Mouse (Mus musculus) C2C12 (cell line): ENCODE results near the gene Mmrn2.

Experiments
- CTCF ChIP-seq: IDR thresholded peaks from one replicate; pipeline ENCODE4 v1.5.1; 2011; ENCODE audit not compliant: control insufficient read depth, insufficient read depth, insufficient read length
- MYOG ChIP-seq: IDR thresholded peaks from one replicate; pipeline ENCODE4 v1.6.1; 2011; ENCODE audit not compliant: control insufficient read depth, insufficient read length; ENCODE audit errors: extremely low read depth

GRCm38 (mm10) chr14:34373581-34373980 lies 1.7 kb upstream of the Mmrn2 start:
- no peak for TF ChIP-seq CTCF
- TF ChIP-seq MYOG = no peak
